ENCODE assay signal across 8 mouse cellular contexts in the genomic region with DNA sequence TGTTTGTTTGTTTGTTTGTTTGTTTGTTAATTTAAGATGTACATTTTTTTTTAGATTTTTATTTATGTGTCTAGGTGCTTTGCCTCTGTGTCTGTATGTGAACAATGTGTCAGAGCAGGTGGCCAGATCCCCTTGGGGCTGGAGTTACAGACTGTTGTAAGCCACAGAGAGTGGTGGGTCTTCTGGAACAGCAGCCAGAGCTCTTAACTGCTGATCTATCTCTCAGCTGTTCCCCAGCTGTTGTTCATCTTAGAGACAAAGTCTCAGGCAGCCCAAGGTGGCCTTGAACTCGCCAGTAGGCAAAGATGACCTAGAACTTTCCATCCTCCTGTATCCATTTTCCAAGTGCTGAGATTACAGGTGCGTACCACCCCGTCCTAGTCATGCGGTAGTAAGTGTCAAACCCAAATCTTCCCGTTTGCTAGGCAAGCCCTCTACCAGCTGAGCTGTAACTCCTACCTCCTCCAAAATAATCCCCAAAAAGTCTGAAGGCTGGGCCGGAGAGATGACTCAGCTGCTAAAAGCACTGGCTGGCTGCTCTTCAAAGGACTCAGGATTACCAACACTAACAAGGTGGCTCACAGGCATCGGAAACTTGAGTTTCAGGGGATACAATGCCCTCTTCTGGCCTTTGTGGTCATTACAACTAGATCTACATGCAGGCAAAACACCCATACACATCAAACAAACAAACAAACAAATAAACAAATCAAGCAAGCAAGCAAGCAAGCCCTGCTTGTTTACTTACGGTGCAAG. TPM values are rescaled to one million over a fixed set of nuclear protein-coding genes. Genes with fewer than 3 reads are reported as not detected.
DNase-seq lines count a peak whose midpoint lies in the region; ATAC-seq and TF ChIP-seq lines count a peak whose summit lies in the region.

No protein-coding gene starts in this region.

- no peak overlapping the region for H3K27ac ChIP-seq in kidney, adult 2 months (ENCODE audit: insufficient read depth, low read depth, low read length)
- H3K27ac ChIP-seq in kidney, embryonic 16.5 days (ENCODE audit: low read length), result no peak overlapping the region

- no peak overlapping the region for H3K4me2 ChIP-seq in kidney, embryonic 16.5 days (replicated peaks; ENCODE audit: low read depth, low read length)

- TF ChIP-seq POLR2A in kidney, adult 2 months (IDR thresholded peaks at IDR 0.05; ENCODE audit: low read depth, low read length), result no peak

- intact Hi-C loops in gastrocnemius, postnatal 14 days (cut with DNase I; ENCODE audit: low total_unique reads), result loop anchor here (2.0 kb wide), 1 partner anchor 51 kb away; no protein-coding TSS in a partner anchor

- H3K9me3 ChIP-seq in kidney, embryonic 16.5 days (ENCODE audit: low read length), result no peaks in the 10 kb centered on the region

- peak; percentile 60 for TF ChIP-seq CTCF in kidney, adult 2 months (conservative IDR thresholded peaks at IDR 0.05; ENCODE audit: insufficient read depth, insufficient read length, low read depth, low read length)

- ATAC-seq in kidney, embryonic 16.5 days (ENCODE audit: low FRiP score, low TSS enrichment), result no peak

- H3K9ac ChIP-seq in kidney, embryonic 16.5 days (replicated peaks; ENCODE audit: low read length), result no peak overlapping the region

- 37% methylated on average over 8 of the region's 8 CpGs for whole genome bisulfite sequencing in kidney, adult 2 months
- whole genome bisulfite sequencing in kidney, embryonic 16.5 days, result 44% methylated on average over 8 of the region's 8 CpGs

- DNase-seq in kidney, adult 2 months, result peak; percentile 84
- DNase-seq in Muller cell, postnatal 12 days (ENCODE audit: inconsistent ontology term), result peak; percentile 49
- DNase-seq in cerebellum, adult 8-10 months, result peak; percentile 81
- DNase-seq in gastrocnemius, postnatal 14 days, result peak; percentile 45
- peak; percentile 71 for DNase-seq in layer of hippocampus, adult 9-10 months (ENCODE audit: low spot score)
- DNase-seq in lung, postnatal 25 days (ENCODE audit: low spot score), result peak; percentile 76
- peak; percentile 45 to 57 for DNase-seq in spleen, postnatal 36 days (ENCODE audit: low spot score in 2 of 2)

- H3K36me3 ChIP-seq in kidney, adult 2 months (ENCODE audit: control insufficient read depth, insufficient read depth, low read length), result no peaks in the 10 kb centered on the region
- no peaks in the 10 kb centered on the region for H3K36me3 ChIP-seq in kidney, embryonic 16.5 days (ENCODE audit: insufficient read depth, low read length)

- no peak overlapping the region for H3K4me3 ChIP-seq in kidney, adult 2 months (ENCODE audit: insufficient read depth, low read depth, low read length)
- H3K4me3 ChIP-seq in kidney, embryonic 16.5 days (ENCODE audit: low read length), result no peak overlapping the region

- H3K4me1 ChIP-seq in kidney, adult 2 months (ENCODE audit: control insufficient read depth, insufficient read depth, low read length), result no peaks in the 10 kb centered on the region
- no peaks in the 10 kb centered on the region for H3K4me1 ChIP-seq in kidney, embryonic 16.5 days (ENCODE audit: insufficient read depth, low read length)

- no peaks in the 10 kb centered on the region for H3K27me3 ChIP-seq in kidney, adult 2 months (replicated peaks; ENCODE audit: control insufficient read depth, insufficient read depth, low read length)
- no peaks in the 10 kb centered on the region for H3K27me3 ChIP-seq in kidney, embryonic 16.5 days (ENCODE audit: insufficient read depth, low read length)

RNA-seq across cellular contexts. Expression of gene Stau1, which starts 8.2 kb away (rescaled TPM):
- 25.7 and 34.2 TPM in 2 replicates for polyA plus RNA-seq in kidney, adult 2 months (2012; rRNA removed)
- polyA plus RNA-seq in kidney, embryonic 16.5 days (2015; fragmentation: Nextera tagmentation; extraction: Ambion mirVana), result 92.0 and 98.8 TPM in 2 replicates
- total RNA-seq in gastrocnemius, postnatal 14 days (2021), result 10 to 100 TPM; 40.0 to 41.7 TPM

RNA-seq across cellular contexts. Expression of gene Ddx27, which starts 10.7 kb away (rescaled TPM):
- 14.9 and 15.0 TPM in 2 replicates for polyA plus RNA-seq in kidney, adult 2 months (2012; rRNA removed)
- 57.6 and 59.2 TPM in 2 replicates for polyA plus RNA-seq in kidney, embryonic 16.5 days (2015; fragmentation: Nextera tagmentation; extraction: Ambion mirVana)
- 1 to 10 TPM; 6.8 to 8.0 TPM for total RNA-seq in gastrocnemius, postnatal 14 days (2021)

RNA-seq across cellular contexts. Expression of gene Znfx1, which starts 58.5 kb away (rescaled TPM):
- 58.7 and 60.9 TPM in 2 replicates for polyA plus RNA-seq in kidney, adult 2 months (2012; rRNA removed)
- polyA plus RNA-seq in kidney, embryonic 16.5 days (2015; fragmentation: Nextera tagmentation; extraction: Ambion mirVana), result 11.8 TPM in 2 replicates
- 10 to 100 TPM; 14.5 to 14.8 TPM for total RNA-seq in gastrocnemius, postnatal 14 days (2021)
